Mouse (Mus musculus) B cell, adult (primary cell): ENCODE results near the gene Rgs10. TPM values are rescaled to one million over a fixed set of nuclear protein-coding genes. Genes with fewer than 3 reads are reported as not detected.

ENCODE experiments used
- total RNA-seq: library from RNA; stranded (reverse); gene quantifications from 4 replicates; pipeline ENCODE4 v1.2.4, GENCODE M21; 2023; ENCODE audit not compliant: inconsistent age

The Rgs10 gene
- total RNA-seq = 28.3 to 36.7 TPM (median 31.9 TPM) in 4 replicates

GRCm38 (mm10) chr7:128417930-128418779, at the start of gene Rgs10:
Rgs10 (minus strand) TSS chr7:128418758.

GRCm38 (mm10) chr7:128461285-128462215, 43.0 kb upstream of the Rgs10 start, which contains the start of gene Tial1:
Tial1 (minus strand) TSS chr7:128461717.

Other genes with a start within 250 kb of the Rgs10 start
- gene Cox6a2, start 212.4 kb downstream of the Rgs10 start, total RNA-seq = not detected in 4 replicates
- 27.8 to 32.3 TPM (median 31.6 TPM) in 4 replicates for gene Armc5, start 181.4 kb downstream of the Rgs10 start, total RNA-seq
- gene 9130023H24Rik, start 180.7 kb downstream of the Rgs10 start, total RNA-seq = 4.1 to 4.6 TPM (median 4.3 TPM) in 4 replicates
- 2.6 to 4.1 TPM (median 3.0 TPM) in 4 replicates for gene Tgfb1i1, start 171.9 kb downstream of the Rgs10 start, total RNA-seq
- not detected in 4 replicates for gene Slc5a2, start 153.1 kb downstream of the Rgs10 start, total RNA-seq
- gene BC017158, start 120.6 kb downstream of the Rgs10 start, total RNA-seq = 24.6 to 29.5 TPM (median 28.1 TPM) in 4 replicates
- 151 to 155 TPM (median 152 TPM) in 4 replicates for gene Tial1, start 43.0 kb upstream of the Rgs10 start, total RNA-seq
- gene Bag3, start 104.9 kb upstream of the Rgs10 start, total RNA-seq = 1.7 to 4.1 TPM (median 2.6 TPM) in 4 replicates
- gene Inpp5f, start 192.6 kb upstream of the Rgs10 start, total RNA-seq = 77.0 to 89.2 TPM (median 79.3 TPM) in 4 replicates